23 mouse cellular contexts compared by ENCODE assay signal in genomic region chr8:115538236-115538635, GRCm38 (mm10).
DNase-seq lines count a peak whose midpoint lies in the region; ATAC-seq and TF ChIP-seq lines count a peak whose summit lies in the region.
"Had no signal": no experiment of that assay in that cellular context is flagged by ENCODE, and none has a peak within 500 bp of the region (broad histone marks: within the 10 kb centered on the region; RNA-seq: fewer than 3 reads in every experiment).

No protein-coding gene starts in this region.

- H3K4me1 ChIP-seq in liver, adult 2 months (ENCODE audit: control insufficient read depth, insufficient read depth, low read length): peaks cover 3% of the 10 kb centered on the region; the same call in 1 of the 2 replicates
- no peaks in the 10 kb centered on the region for H3K4me1 ChIP-seq in liver, postnatal 0 days (ENCODE audit: insufficient read depth)
- H3K4me1 ChIP-seq in liver, embryonic 13.5 days (replicated peaks): peaks cover 19% of the 10 kb centered on the region
- H3K4me1 ChIP-seq in liver, embryonic 16.5 days (ENCODE audit: control insufficient read depth, low read depth, low read length): no peaks in the 10 kb centered on the region; the same call in 1 of the 2 replicates
- peaks cover 45% of the 10 kb centered on the region for H3K4me1 ChIP-seq in small intestine, adult 2 months (ENCODE audit: control insufficient read depth, insufficient read depth, insufficient read length, low read length)
- H3K4me1 ChIP-seq in hindbrain, embryonic 14.5 days (replicated peaks; ENCODE audit: control insufficient read depth, insufficient read depth, low read length): peaks cover 14% of the 10 kb centered on the region

- H3K27ac ChIP-seq in liver, adult 2 months (replicated peaks; ENCODE audit: insufficient read depth, low read depth, low read length): peak overlapping the region; percentile 74
- H3K27ac ChIP-seq in liver, postnatal 0 days (ENCODE audit: low read depth): no peak overlapping the region
- H3K27ac ChIP-seq in liver, embryonic 13.5 days: no peak overlapping the region
- no peak overlapping the region for H3K27ac ChIP-seq in liver, embryonic 16.5 days (ENCODE audit: low read length)
- peak overlapping the region; percentile 82 for H3K27ac ChIP-seq in small intestine, adult 2 months (ENCODE audit: insufficient read depth, low read depth, low read length)
- no peak overlapping the region for H3K27ac ChIP-seq in hindbrain, embryonic 14.5 days
- H3K27ac ChIP-seq: forebrain, embryonic 10.5 days; forebrain, embryonic 13.5 days; heart, embryonic 13.5 days; hindbrain, embryonic 15.5 days had no signal

- no peak overlapping the region for H3K4me3 ChIP-seq in liver, adult 2 months (ENCODE audit: insufficient read depth, low read depth, low read length)
- no peak overlapping the region for H3K4me3 ChIP-seq in liver, postnatal 0 days (ENCODE audit: low read depth, low read length)
- no peak overlapping the region for H3K4me3 ChIP-seq in liver, embryonic 13.5 days (replicated peaks)
- H3K4me3 ChIP-seq in liver, embryonic 16.5 days (ENCODE audit: low read depth, low read length): no peak overlapping the region
- H3K4me3 ChIP-seq in small intestine, adult 2 months (ENCODE audit: low read depth, low read length): no peak overlapping the region
- H3K4me3 ChIP-seq in hindbrain, embryonic 14.5 days (replicated peaks; ENCODE audit: low read length): no peak overlapping the region
- H3K4me3 ChIP-seq: forebrain, embryonic 10.5 days; forebrain, embryonic 13.5 days; heart, embryonic 13.5 days; hindbrain, embryonic 15.5 days had no signal

- 78% methylated on average over 4 of the region's 4 CpGs for WGBS in liver, adult 2 months
- 51% methylated on average over 4 of the region's 4 CpGs for WGBS in liver, postnatal 0 days (ENCODE audit: insufficient replicate concordance)
- WGBS in liver, embryonic 13.5 days (ENCODE audit: insufficient replicate concordance): 14% methylated on average over 4 of the region's 4 CpGs
- 17% methylated on average over 4 of the region's 4 CpGs for WGBS in liver, embryonic 16.5 days (ENCODE audit: insufficient replicate concordance)
- 49% methylated on average over 4 of the region's 4 CpGs for WGBS in small intestine, adult 2 months
- WGBS in hindbrain, embryonic 14.5 days: 88% methylated on average over 4 of the region's 4 CpGs

- H3K36me3 ChIP-seq in liver, adult 2 months (ENCODE audit: control insufficient read depth, insufficient read depth, low read length): no peaks in the 10 kb centered on the region
- H3K36me3 ChIP-seq in liver, postnatal 0 days (replicated peaks; ENCODE audit: insufficient read depth, low read length): no peaks in the 10 kb centered on the region
- no peaks in the 10 kb centered on the region for H3K36me3 ChIP-seq in liver, embryonic 13.5 days
- no peaks in the 10 kb centered on the region for H3K36me3 ChIP-seq in liver, embryonic 16.5 days (ENCODE audit: control insufficient read depth, insufficient read depth)
- H3K36me3 ChIP-seq in small intestine, adult 2 months (ENCODE audit: control insufficient read depth, insufficient read depth, low read length): no peaks in the 10 kb centered on the region
- H3K36me3 ChIP-seq in hindbrain, embryonic 14.5 days (replicated peaks; ENCODE audit: control insufficient read depth, insufficient read depth): no peaks in the 10 kb centered on the region
- H3K36me3 ChIP-seq: forebrain, embryonic 10.5 days; G1E; heart, embryonic 13.5 days; hindbrain, embryonic 15.5 days had no signal

- no peaks in the 10 kb centered on the region for H3K79me2 ChIP-seq in liver, adult 2 months (ENCODE audit: control insufficient read depth, insufficient read depth, low read length)

- no peak for ATAC-seq in liver, postnatal 0 days
- peak; percentile 75 for ATAC-seq in liver, embryonic 13.5 days (ENCODE audit: low read depth)
- ATAC-seq in liver, embryonic 16.5 days (ENCODE audit: low read depth): peak; percentile 53
- no peak for ATAC-seq in hindbrain, embryonic 14.5 days (ENCODE audit: low FRiP score)
- ATAC-seq: Patski had no signal

- no peak for TF ChIP-seq EP300 in liver, postnatal 0 days (IDR thresholded peaks at IDR 0.05; ENCODE audit: low read depth)

- no peak overlapping the region for H3K9ac ChIP-seq in liver, adult 2 months (ENCODE audit: low read depth, low read length)
- H3K9ac ChIP-seq in liver, postnatal 0 days (replicated peaks): no peak overlapping the region
- H3K9ac ChIP-seq in liver, embryonic 13.5 days: no peak overlapping the region
- no peak overlapping the region for H3K9ac ChIP-seq in liver, embryonic 16.5 days (ENCODE audit: low read depth, low read length)
- H3K9ac ChIP-seq in hindbrain, embryonic 14.5 days: no peak overlapping the region
- H3K9ac ChIP-seq: forebrain, embryonic 13.5 days; heart, embryonic 13.5 days; hindbrain, embryonic 15.5 days had no signal

- H3K27me3 ChIP-seq in liver, adult 2 months (ENCODE audit: control insufficient read depth, insufficient read depth, low read length): no peaks in the 10 kb centered on the region
- H3K27me3 ChIP-seq in liver, postnatal 0 days (ENCODE audit: insufficient read depth, low read length): no peaks in the 10 kb centered on the region
- peaks cover 3% of the 10 kb centered on the region; the same call in 1 of the 2 replicates for H3K27me3 ChIP-seq in liver, embryonic 13.5 days
- no peaks in the 10 kb centered on the region for H3K27me3 ChIP-seq in liver, embryonic 16.5 days (ENCODE audit: control insufficient read depth, insufficient read depth, low read depth, low read length)
- no peaks in the 10 kb centered on the region for H3K27me3 ChIP-seq in small intestine, adult 2 months (ENCODE audit: control insufficient read depth, insufficient read depth, low read length)
- no peaks in the 10 kb centered on the region for H3K27me3 ChIP-seq in hindbrain, embryonic 14.5 days (ENCODE audit: control insufficient read depth, insufficient read depth, low read length)
- H3K27me3 ChIP-seq: forebrain, embryonic 13.5 days; hindbrain, embryonic 15.5 days; Patski had no signal

- no peak for TF ChIP-seq POLR2A in liver, adult 2 months (IDR thresholded peaks at IDR 0.05; ENCODE audit: extremely low read depth, insufficient read depth, low read length)
- no peak for TF ChIP-seq POLR2A in small intestine, adult 2 months (IDR thresholded peaks at IDR 0.05; ENCODE audit: low read depth, low read length)

- DNase-seq in liver, adult 2 months (ENCODE audit: extremely low read depth, low read depth, low spot score): no peak
- no peak for DNase-seq in liver, postnatal 0 days
- DNase-seq in liver, embryonic 13.5 days: no peak
- DNase-seq in hindbrain, embryonic 14.5 days (ENCODE audit: low spot score): no peak
- DNase-seq in urinary bladder, postnatal 14 days (ENCODE audit: low spot score): no peak
- DNase-seq: adrenal gland, postnatal 10 days; adrenal gland, postnatal 36 days; B cell, adult 2 months; cerebellum, adult 18-20 months; cerebellum, adult 9-10 months; cerebellum, postnatal 14 days; gastrocnemius, postnatal 25 days; heart, adult 18-20 months; heart, postnatal 14 days; heart, postnatal 4 days had no signal

- no peak overlapping the region for H3K4me2 ChIP-seq in liver, postnatal 0 days (ENCODE audit: low read depth, low read length)
- H3K4me2 ChIP-seq in liver, embryonic 13.5 days: no peak overlapping the region
- H3K4me2 ChIP-seq in liver, embryonic 16.5 days (ENCODE audit: low read depth, low read length): no peak overlapping the region
- H3K4me2 ChIP-seq in hindbrain, embryonic 14.5 days (replicated peaks): no peak overlapping the region
- H3K4me2 ChIP-seq: forebrain, embryonic 13.5 days; heart, embryonic 13.5 days; hindbrain, embryonic 15.5 days had no signal

- no peak for TF ChIP-seq CTCF in liver, adult 2 months (IDR thresholded peaks at IDR 0.05; ENCODE audit: low read depth, low read length)
- no peak for TF ChIP-seq CTCF in liver, postnatal 0 days (IDR thresholded peaks at IDR 0.05; ENCODE audit: low read depth)
- TF ChIP-seq CTCF in small intestine, adult 2 months (IDR thresholded peaks at IDR 0.05; ENCODE audit: extremely low read depth, insufficient read length, insufficient replicate concordance, low read depth, low read length): no peak

- H3K9me3 ChIP-seq in liver, postnatal 0 days (ENCODE audit: low read length): no peaks in the 10 kb centered on the region
- no peaks in the 10 kb centered on the region for H3K9me3 ChIP-seq in liver, embryonic 13.5 days (replicated peaks)
- H3K9me3 ChIP-seq in liver, embryonic 16.5 days (replicated peaks; ENCODE audit: control insufficient read depth, low read length): no peaks in the 10 kb centered on the region
- H3K9me3 ChIP-seq in hindbrain, embryonic 14.5 days (ENCODE audit: control insufficient read depth, low read length): no peaks in the 10 kb centered on the region
- H3K9me3 ChIP-seq: forebrain, embryonic 10.5 days; forebrain, embryonic 13.5 days; heart, embryonic 13.5 days; hindbrain, embryonic 15.5 days had no signal

Comparison
In these comparisons a context has a peak if more than half of its experiments do, and no peak if none do; other contexts are left out.
1. H3K27ac ChIP-seq: peak in liver, adult 2 months (single experiment) and small intestine, adult 2 months (single experiment); none in liver, postnatal 0 days (single experiment), liver, embryonic 13.5 days (single experiment), liver, embryonic 16.5 days (single experiment) and hindbrain, embryonic 14.5 days (single experiment).
2. ATAC-seq: peak in liver, embryonic 13.5 days (single experiment) and liver, embryonic 16.5 days (single experiment); none in liver, postnatal 0 days (single experiment) and hindbrain, embryonic 14.5 days (single experiment).